Mouse (Mus musculus) intestine, postnatal 0 days (tissue): Measurements from ENCODE around the gene Unc45b. TPM values are rescaled to one million over a fixed set of nuclear protein-coding genes. Genes with fewer than 3 reads are reported as not detected.

Source experiments
- ATAC-seq: fragments of 200-750 bp; cut with Nextera tagmentation; 2 replicates; pipeline ENCODE4 v1.8.0; 2017; ENCODE audit warnings: mild to moderate bottlenecking, moderate TSS enrichment, moderate library complexity
- H3K27ac ChIP-seq: fragments of 300-500 bp; sonication (generic); 2 replicates; pipeline ENCODE4 v1.5.1; 2014; ENCODE audit warnings: mild to moderate bottlenecking, low read depth, low read length, moderate library complexity
- H3K27me3 ChIP-seq: fragments of 300-500 bp; sonication (generic); replicated peaks from 2 replicates; pipeline ENCODE4 v1.6.1; 2014; ENCODE audit warnings: low read length, mixed read lengths; ENCODE audit not compliant: control insufficient read depth, insufficient read depth
- H3K36me3 ChIP-seq: fragments of 300-500 bp; sonication (generic); 2 replicates; pipeline ENCODE4 v1.6.1; 2014; ENCODE audit warnings: mild to moderate bottlenecking, moderate library complexity; ENCODE audit not compliant: control insufficient read depth, insufficient read depth
- H3K4me1 ChIP-seq: fragments of 300-500 bp; sonication (generic); replicated peaks from 2 replicates; pipeline ENCODE4 v1.6.1; 2014; ENCODE audit warnings: antibody characterized with exemption, low read length, mixed read lengths; ENCODE audit not compliant: control insufficient read depth, insufficient read depth
- H3K4me2 ChIP-seq: fragments of 300-500 bp; sonication (generic); replicated peaks from 2 replicates; pipeline ENCODE4 v1.6.1; 2014; ENCODE audit warnings: low read depth, mild to moderate bottlenecking, moderate library complexity
- H3K4me3 ChIP-seq: fragments of 300-500 bp; sonication (generic); 2 replicates; pipeline ENCODE4 v1.5.1; 2014; ENCODE audit warnings: low read depth, low read length
- H3K9ac ChIP-seq: fragments of 300-500 bp; sonication (generic); 2 replicates; pipeline ENCODE4 v1.6.1; 2014; ENCODE audit warnings: mild to moderate bottlenecking, low read depth, low read length
- H3K9me3 ChIP-seq: fragments of 300-500 bp; sonication (generic); 2 replicates; pipeline ENCODE4 v1.6.1; 2016; ENCODE audit warnings: mixed run types; ENCODE audit not compliant: control insufficient read depth
- CTCF ChIP-seq: sonication (generic); IDR thresholded peaks from 2 replicates; pipeline ENCODE4 v1.5.1; 2016; ENCODE audit warnings: low read depth, mild to moderate bottlenecking, control low read depth, antibody characterized with exemption, moderate library complexity
- WGBS: fragments of 180-500 bp; shearing (Covaris S2); extraction: QIAGEN DNeasy Blood & Tissue Kit; methylation state at CpG from one replicate; pipeline ENCODE4 v1.1.7; 2014; 5-methylcytosine and 5-hydroxymethylcytosine counted together
- polyA plus RNA-seq: library from polyadenylated mRNA; unstranded; fragments of >200 nt; fragmentation: Nextera tagmentation; extraction: Ambion mirVana; gene quantifications from 2 replicates; pipeline ENCODE4 v1.2.1, GENCODE M21; 2015

Unc45b gene
- polyA plus RNA-seq, 1 experiment from 2014 or later: 1.9 TPM

- no peak for ATAC-seq
- Histone ChIP-seq H3K9me3 (no peaks in the 10 kb centered on the region), H3K36me3 (no peaks in the 10 kb centered on the region), H3K4me2 (no peak overlapping the region), H3K27ac (no peak overlapping the region), H3K27me3 (no peaks in the 10 kb centered on the region), H3K4me3 (no peak overlapping the region), H3K9ac (no peak overlapping the region), H3K4me1 (no peaks in the 10 kb centered on the region)
- WGBS: 32% methylated on average over 7 of the region's 7 CpGs
- no peak for TF ChIP-seq CTCF
Measured at GRCm38 (mm10) chr11:82866850-82867564, 43.3 kb upstream of the Unc45b start.

GRCm38 (mm10) chr11:82867956-82868355 lies 42.4 kb upstream of the Unc45b start:
- no peak for ATAC-seq
- H3K27ac ChIP-seq: no peak overlapping the region
- no peaks in the 10 kb centered on the region for H3K27me3 ChIP-seq
- no peaks in the 10 kb centered on the region for H3K36me3 ChIP-seq
- no peak for TF ChIP-seq CTCF
- 79% methylated on average over 5 of the region's 5 CpGs for WGBS
- H3K4me2 ChIP-seq: no peak overlapping the region
- H3K9ac ChIP-seq: no peak overlapping the region
- H3K4me3 ChIP-seq: no peak overlapping the region
- no peaks in the 10 kb centered on the region for H3K4me1 ChIP-seq
- no peaks in the 10 kb centered on the region for H3K9me3 ChIP-seq

DNA sequence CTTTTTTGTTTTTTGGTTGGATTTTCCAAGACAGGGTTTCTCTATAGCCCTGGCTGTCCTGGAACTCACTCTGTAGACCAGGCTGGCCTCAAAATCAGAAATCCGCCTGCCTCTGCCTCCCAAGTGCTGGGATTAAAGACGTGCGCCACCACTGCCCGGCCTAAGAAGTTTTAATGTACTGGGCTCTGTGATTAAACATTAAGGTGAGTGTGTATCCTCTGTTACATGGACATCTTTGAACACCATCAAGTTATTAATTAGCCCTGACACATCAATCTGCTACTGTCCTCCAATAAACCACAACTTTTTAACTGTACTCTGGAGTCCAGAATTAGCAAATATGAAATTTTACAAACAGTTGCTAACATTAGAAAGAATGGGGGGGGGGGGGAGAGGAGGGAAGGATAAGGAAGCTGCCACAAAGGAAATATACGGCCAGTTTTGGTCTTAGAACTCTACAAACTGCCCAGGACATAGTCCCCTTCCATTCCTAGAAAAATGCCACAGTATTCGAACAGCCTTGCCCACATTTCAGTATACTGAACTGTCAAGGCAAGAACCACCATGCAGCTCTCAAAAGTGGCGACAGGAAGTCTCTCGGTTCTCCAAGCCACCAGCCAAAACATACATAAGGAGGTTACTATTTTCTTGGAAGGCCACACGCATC lies 40.7 kb upstream of the Unc45b start:
- H3K9ac ChIP-seq: peak overlapping the region; percentile 81; the same call in 1 of the 2 replicates
- TF ChIP-seq CTCF: no peak
- ATAC-seq: no peak
- H3K4me2 ChIP-seq: peak overlapping the region; percentile 77
- no peaks in the 10 kb centered on the region for H3K9me3 ChIP-seq
- no peaks in the 10 kb centered on the region for H3K27me3 ChIP-seq
- WGBS: 51% methylated on average over 9 of the region's 9 CpGs
- H3K4me1 ChIP-seq: no peaks in the 10 kb centered on the region
- H3K4me3 ChIP-seq: peak overlapping the region; percentile 95
- H3K27ac ChIP-seq: peak overlapping the region; percentile 87
- no peaks in the 10 kb centered on the region for H3K36me3 ChIP-seq

DNA sequence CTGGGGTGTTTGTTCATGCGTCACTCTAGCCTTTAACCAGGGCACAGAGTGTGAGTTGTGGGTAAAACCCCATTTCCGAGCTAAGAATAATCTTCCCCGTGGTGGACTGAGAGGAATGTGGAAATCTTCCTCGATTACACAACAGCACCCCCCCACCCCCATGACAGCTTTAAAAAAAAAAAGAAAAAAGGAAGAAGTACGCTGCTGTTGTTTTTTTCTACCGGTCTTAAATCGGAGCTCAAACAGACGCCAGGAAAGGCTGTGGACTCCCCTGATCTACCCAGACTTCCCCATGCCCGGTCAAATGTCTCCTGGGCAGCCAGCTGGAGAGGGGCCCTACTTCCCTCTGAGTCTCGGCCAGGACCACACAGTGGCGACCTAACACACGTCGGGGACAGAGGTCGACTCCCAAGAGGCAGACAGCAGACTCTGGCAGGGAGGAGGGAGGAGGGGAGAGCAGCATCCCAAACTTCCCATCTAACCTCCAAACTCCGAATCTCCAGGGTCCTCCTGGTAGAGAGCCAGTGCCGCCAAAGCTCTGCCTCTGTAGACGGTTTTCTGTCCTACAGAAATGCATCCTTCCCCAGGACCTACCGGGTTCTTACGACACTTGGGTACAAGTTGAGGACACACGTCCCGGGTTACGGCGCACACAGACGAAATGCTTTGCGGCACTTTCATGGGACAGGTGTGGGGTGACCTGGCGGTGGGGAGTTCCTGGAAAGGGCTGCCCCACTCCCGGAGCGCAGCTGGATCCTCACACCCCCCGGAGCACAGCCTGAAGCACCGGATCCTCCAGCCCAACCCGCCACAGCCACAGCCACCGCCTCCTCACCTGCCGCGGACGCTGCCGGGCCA lies 39.9 kb upstream of the Unc45b start:
- H3K4me2 ChIP-seq: peak overlapping the region; percentile 77
- no peak for TF ChIP-seq CTCF
- no peaks in the 10 kb centered on the region for H3K9me3 ChIP-seq
- no peaks in the 10 kb centered on the region for H3K27me3 ChIP-seq
- peak; percentile 80 for ATAC-seq
- H3K36me3 ChIP-seq: no peaks in the 10 kb centered on the region
- peak overlapping the region; percentile 95 for H3K4me3 ChIP-seq
- peak overlapping the region; percentile 87 for H3K27ac ChIP-seq
- no peaks in the 10 kb centered on the region for H3K4me1 ChIP-seq
- peak overlapping the region; percentile 81 for H3K9ac ChIP-seq
- WGBS: under 1% methylated on average over 36 of the region's 36 CpGs

DNA sequence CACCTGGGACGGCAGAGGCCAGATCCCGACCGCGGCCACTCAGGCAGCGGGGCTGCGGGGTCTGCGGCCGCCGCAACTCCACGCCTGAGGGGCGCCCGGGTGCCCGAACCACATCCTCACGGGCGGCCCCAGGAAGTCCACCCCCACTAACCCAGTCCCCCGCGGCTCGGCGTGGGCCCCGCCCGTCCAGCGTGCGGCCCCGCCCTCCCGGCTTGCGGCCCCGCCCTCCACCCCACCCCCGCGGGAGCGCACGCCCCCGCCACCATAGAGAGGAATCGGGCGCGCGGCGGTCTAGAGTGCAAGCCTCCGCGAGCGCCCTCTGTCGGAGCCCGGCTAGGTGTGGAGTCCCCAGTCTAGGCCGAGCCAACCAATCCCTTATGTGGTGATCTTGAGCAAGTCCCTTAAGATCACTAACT lies 39.3 kb upstream of the Unc45b start, which contains the start of gene Rffl:
TSS of gene Rffl (minus strand) at position 180 of the 416 bp plus-strand sequence.
- TF ChIP-seq CTCF: peak; percentile 87
- 0% methylated on average over 38 of the region's 43 CpGs for WGBS
- Histone ChIP-seq H3K9ac (peak within 1 kb of the TSS; percentile 81), H3K27me3 (no peaks in the 10 kb centered on the region), H3K9me3 (no peaks in the 10 kb centered on the region), H3K4me2 (peak within 1 kb of the TSS; percentile 77), H3K27ac (peak within 1 kb of the TSS; percentile 87), H3K4me3 (peak within 1 kb of the TSS; percentile 95), H3K36me3 (no peaks in the 10 kb centered on the region), H3K4me1 (no peaks in the 10 kb centered on the region)
- ATAC-seq: peak; percentile 92

- Histone ChIP-seq H3K9ac (no peak overlapping the region), H3K4me3 (no peak overlapping the region), H3K27ac (no peak overlapping the region), H3K4me2 (no peak overlapping the region), H3K36me3 (peaks cover 10% of the 10 kb centered on the region; the same call in 1 of the 2 replicates), H3K9me3 (no peaks in the 10 kb centered on the region), H3K4me1 (no peaks in the 10 kb centered on the region), H3K27me3 (no peaks in the 10 kb centered on the region)
- no peak for TF ChIP-seq CTCF
- WGBS: 50% methylated on average over 5 of the region's 5 CpGs
- no peak for ATAC-seq
Measured at GRCm38 (mm10) chr11:82874924-82875323, 35.4 kb upstream of the Unc45b start.
